Mouse (Mus musculus): ENCODE data around the gene Rcan3. TPM values are rescaled to one million over a fixed set of nuclear protein-coding genes. Genes with fewer than 3 reads are reported as not detected.
A peak's percentile ranks its signal among the peaks of the same experiment; 100 is the strongest.

Rcan3 gene
- polyA plus RNA-seq, 1 experiment from 2014 or later, result 17.5 TPM

DNA sequence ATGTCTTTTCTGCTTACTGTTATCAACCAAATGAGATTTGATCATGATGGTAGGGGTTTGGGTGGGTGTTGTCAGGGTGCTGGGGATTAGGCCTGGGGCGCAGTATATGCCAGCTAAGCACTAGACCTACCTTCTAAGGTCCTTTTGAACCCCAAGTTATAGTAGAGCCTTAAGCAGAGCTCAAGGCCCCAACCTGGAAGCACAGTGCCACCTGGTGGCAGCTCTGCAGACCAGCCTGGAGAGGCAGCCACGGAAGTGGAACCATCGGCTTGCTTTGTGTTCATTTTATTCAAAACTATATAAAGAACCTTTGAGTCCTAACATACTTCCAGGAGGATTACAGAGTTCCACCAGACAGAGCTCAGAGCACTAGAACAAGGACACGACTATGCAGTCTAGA lies 22.0 kb downstream of the Rcan3 start:
- Histone ChIP-seq H3K27me3 (0 out of 2 replicates have a peak, but pooled peaks cover 5% of the 10 kb centered on the region), H3K4me1 (no peaks in the 10 kb centered on the region), H3K36me3 (0 out of 2 replicates have a peak, but pooled peaks cover 12% of the 10 kb centered on the region), H3K4me2 (replicated peaks) (no peak overlapping the region), H3K9ac (replicated peaks) (no peak overlapping the region), H3K4me3 (no peak overlapping the region), H3K9me3 (no peaks in the 10 kb centered on the region), H3K27ac (replicated peaks) (no peak overlapping the region)
- ATAC-seq (ENCODE audit: low FRiP score, low read depth), result no peak
- WGBS, result 42% methylated on average over 4 of the region's 4 CpGs

DNA sequence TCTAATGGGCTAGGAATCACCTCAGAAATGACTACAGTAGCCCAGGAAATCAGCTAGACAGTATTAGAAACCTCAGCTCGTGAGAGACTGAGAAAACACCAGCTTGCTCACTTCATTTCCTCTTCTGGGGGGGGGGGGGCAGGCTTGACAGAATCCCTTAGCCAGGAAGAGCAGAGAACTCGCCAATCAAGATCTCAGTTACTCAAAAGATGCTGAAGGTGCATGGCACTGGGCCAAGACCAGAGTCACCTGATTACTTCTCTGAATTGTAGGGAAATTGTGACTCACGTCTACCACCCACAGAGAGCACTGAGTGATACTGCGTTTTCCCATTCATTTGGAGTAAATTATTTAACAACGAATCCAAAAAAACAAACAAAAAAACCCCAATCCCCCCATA lies 27.5 kb downstream of the Rcan3 start:
- WGBS, result 74% methylated on average over 5 of the region's 5 CpGs
- Histone ChIP-seq H3K4me1 (no peaks in the 10 kb centered on the region), H3K9ac (replicated peaks) (no peak overlapping the region), H3K27me3 (no peaks in the 10 kb centered on the region), H3K4me3 (no peak overlapping the region), H3K9me3 (no peaks in the 10 kb centered on the region), H3K4me2 (replicated peaks) (no peak overlapping the region), H3K27ac (replicated peaks) (no peak overlapping the region), H3K36me3 (no peaks in the 10 kb centered on the region)
- no peak for ATAC-seq (ENCODE audit: low FRiP score, low read depth)

DNA sequence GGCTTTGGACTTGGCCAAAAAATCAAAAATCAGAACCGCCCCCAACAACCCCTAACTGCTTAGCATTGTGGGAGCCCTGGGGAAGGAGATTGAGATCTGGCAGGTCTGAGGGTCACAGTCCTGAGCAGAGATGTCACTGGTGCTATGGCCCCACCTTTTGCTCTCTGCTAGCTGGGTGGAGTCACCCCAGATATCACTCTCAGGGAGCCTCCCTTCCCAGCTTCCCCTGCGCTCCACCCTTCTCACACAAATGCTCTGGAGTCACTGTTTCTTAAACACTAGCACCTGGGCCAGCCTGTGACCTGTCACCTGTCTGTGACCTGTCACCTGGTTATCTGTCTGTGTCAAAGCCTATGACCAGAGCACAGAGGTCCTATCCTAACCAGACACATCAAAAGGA lies 28.7 kb downstream of the Rcan3 start:
- Histone ChIP-seq H3K9ac (replicated peaks) (no peak overlapping the region), H3K4me3 (no peak overlapping the region), H3K36me3 (no peaks in the 10 kb centered on the region), H3K27me3 (peaks cover 8% of the 10 kb centered on the region; the same call in 1 of the 2 replicates), H3K4me2 (replicated peaks) (no peak overlapping the region), H3K4me1 (no peaks in the 10 kb centered on the region), H3K27ac (replicated peaks) (no peak overlapping the region), H3K9me3 (no peaks in the 10 kb centered on the region)
- no peak for ATAC-seq (ENCODE audit: low FRiP score, low read depth)
- 88% methylated on average over 2 of the region's 2 CpGs for WGBS

DNA sequence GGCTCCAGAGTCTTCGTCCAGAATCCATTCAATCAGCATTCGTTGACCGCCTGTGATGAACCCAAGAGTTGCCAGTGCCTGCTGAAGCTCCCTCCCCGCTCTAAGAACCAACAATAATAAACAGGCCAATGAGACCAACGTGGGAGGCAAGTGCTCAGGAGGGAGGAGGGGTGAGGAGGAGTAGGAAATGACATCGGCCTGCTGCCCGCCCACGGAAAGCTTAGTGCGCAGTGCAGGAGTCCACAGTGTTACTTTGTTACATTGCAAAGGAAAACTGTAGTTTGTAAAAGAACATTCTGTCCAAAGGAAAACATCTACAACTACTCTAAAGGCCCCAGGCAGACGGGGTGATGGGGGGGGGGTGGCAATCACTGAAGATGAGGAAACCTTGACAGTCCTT lies 29.6 kb downstream of the Rcan3 start:
- H3K27ac ChIP-seq (replicated peaks), result no peak overlapping the region
- H3K9me3 ChIP-seq, result no peaks in the 10 kb centered on the region
- no peak overlapping the region for H3K4me3 ChIP-seq
- H3K27me3 ChIP-seq, result peaks cover 15% of the 10 kb centered on the region
- 80% methylated on average over 10 of the region's 10 CpGs for WGBS
- no peak overlapping the region for H3K9ac ChIP-seq (replicated peaks)
- ATAC-seq (ENCODE audit: low FRiP score, low read depth), result no peak
- no peak overlapping the region for H3K4me2 ChIP-seq (replicated peaks)
- no peaks in the 10 kb centered on the region for H3K4me1 ChIP-seq
- no peaks in the 10 kb centered on the region for H3K36me3 ChIP-seq

DNA sequence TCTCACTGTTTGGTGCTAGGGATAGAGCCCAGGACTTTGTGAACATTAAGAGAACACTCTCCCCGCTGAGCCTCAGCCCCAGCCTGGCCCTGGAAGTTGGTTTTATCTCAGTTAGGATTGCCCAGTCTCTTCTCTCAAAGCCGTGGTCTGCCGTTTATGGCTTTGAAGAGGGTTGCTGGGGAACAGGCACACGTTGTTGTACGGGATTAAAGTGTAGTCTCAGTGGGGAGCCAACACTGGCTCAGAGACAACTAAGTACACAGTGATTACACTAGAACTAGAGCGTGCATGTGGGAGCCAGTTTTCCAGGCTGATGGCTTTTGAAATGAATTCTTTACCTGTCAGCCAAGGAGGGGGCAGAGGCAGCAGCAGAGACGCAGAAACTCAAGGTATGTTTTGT lies 31.8 kb downstream of the Rcan3 start:
- no peak overlapping the region for H3K4me3 ChIP-seq
- peaks cover 36% of the 10 kb centered on the region for H3K27me3 ChIP-seq
- H3K36me3 ChIP-seq, result no peaks in the 10 kb centered on the region
- no peak overlapping the region for H3K4me2 ChIP-seq (replicated peaks)
- H3K9ac ChIP-seq (replicated peaks), result no peak overlapping the region
- peaks cover 11% of the 10 kb centered on the region for H3K4me1 ChIP-seq
- H3K27ac ChIP-seq (replicated peaks), result no peak overlapping the region
- no peak for ATAC-seq (ENCODE audit: low FRiP score, low read depth)
- no peaks in the 10 kb centered on the region for H3K9me3 ChIP-seq
- WGBS, result 18% methylated on average over 7 of the region's 7 CpGs

DNA sequence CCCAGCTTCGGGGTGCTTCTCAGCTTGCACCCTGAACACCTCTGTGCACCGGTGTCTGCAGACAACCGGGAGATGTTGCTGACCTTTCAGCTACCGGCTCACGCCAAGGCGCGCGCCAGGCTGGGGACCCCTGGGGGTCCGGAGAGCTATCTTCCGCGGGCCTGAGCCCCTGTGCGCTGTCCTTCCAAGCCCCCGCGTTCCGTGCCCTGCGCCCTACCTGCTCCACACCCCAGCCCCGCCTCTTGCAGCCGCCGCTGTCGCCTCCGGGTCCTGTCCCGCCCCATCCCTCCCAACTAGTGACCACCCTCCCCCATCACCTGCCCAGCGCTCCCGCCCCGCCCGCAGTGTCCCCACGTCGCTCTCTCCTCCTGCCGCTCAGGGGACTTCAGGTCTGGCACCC lies 35.7 kb downstream of the Rcan3 start, which contains the start of gene Ncmap:
Ncmap (minus strand) TSS at position 237 of the 400 bp plus-strand sequence.
- 2% methylated on average over 27 of the region's 29 CpGs for WGBS
- Histone ChIP-seq H3K4me3 (peak within 1 kb of the TSS; percentile 39), H3K9me3 (no peaks in the 10 kb centered on the region), H3K27ac (replicated peaks) (no peak within 1 kb of the TSS), H3K27me3 (peaks cover 55% of the 10 kb centered on the region), H3K4me2 (replicated peaks) (peak within 1 kb of the TSS; percentile 61), H3K4me1 (peaks cover 11% of the 10 kb centered on the region), H3K9ac (replicated peaks) (peak within 1 kb of the TSS; percentile 50; the same call in 1 of the 2 replicates), H3K36me3 (no peaks in the 10 kb centered on the region)
- no peak for ATAC-seq (ENCODE audit: low FRiP score, low read depth)

DNA sequence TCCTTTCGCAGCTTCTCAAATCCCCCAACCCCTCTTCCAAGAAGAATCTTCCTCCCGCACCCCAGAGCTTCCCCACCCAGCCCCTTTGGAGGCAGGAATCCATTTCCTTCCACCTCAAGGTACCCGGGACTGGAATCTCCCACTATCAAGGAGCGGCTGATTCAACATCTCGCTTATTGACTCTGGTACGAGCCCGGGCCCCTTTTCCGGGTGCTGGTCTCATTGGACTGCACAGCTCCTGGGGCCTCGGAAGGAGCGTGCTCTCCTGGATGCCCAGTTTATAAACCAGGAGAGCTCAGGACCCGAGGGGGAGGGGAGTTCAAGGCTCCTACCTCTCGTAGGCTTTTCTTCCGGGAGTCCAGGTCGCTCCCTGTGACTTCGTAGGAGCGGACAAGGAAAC lies 36.1 kb downstream of the Rcan3 start:
- no peak for ATAC-seq (ENCODE audit: low FRiP score, low read depth)
- peak overlapping the region; percentile 39 for H3K4me3 ChIP-seq
- H3K27me3 ChIP-seq, result peaks cover 55% of the 10 kb centered on the region
- peak overlapping the region; percentile 61 for H3K4me2 ChIP-seq (replicated peaks)
- peak overlapping the region; percentile 50; the same call in 1 of the 2 replicates for H3K9ac ChIP-seq (replicated peaks)
- peaks cover 11% of the 10 kb centered on the region for H3K4me1 ChIP-seq
- H3K27ac ChIP-seq (replicated peaks), result no peak overlapping the region
- H3K9me3 ChIP-seq, result no peaks in the 10 kb centered on the region
- WGBS, result 3% methylated on average over 16 of the region's 16 CpGs
- no peaks in the 10 kb centered on the region for H3K36me3 ChIP-seq

DNA sequence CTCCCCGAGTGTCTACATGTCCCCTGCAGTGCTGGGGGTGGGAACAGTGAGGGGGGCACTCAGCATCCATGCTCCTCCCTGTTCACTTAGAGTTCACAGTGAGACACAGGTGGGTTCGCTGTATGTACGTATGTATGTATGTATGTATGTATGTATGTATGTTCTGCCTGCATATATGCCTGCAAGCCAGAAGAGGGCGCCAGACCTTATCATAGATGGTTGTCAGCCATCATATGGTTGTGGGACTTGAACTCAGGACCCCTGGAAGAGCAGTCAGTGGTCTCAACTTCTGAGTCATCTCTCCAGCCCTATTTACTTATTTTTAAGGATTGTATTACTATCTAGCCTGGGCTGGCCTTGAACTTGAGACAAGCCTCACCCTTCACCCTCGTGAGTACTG lies 37.4 kb downstream of the Rcan3 start:
- peaks cover 11% of the 10 kb centered on the region for H3K4me1 ChIP-seq
- no peak for ATAC-seq (ENCODE audit: low FRiP score, low read depth)
- peaks cover 55% of the 10 kb centered on the region for H3K27me3 ChIP-seq
- H3K4me2 ChIP-seq (replicated peaks), result no peak overlapping the region
- H3K27ac ChIP-seq (replicated peaks), result no peak overlapping the region
- no peaks in the 10 kb centered on the region for H3K9me3 ChIP-seq
- no peak overlapping the region for H3K4me3 ChIP-seq
- H3K36me3 ChIP-seq, result no peaks in the 10 kb centered on the region
- WGBS, result 84% methylated on average over 5 of the region's 5 CpGs
- H3K9ac ChIP-seq (replicated peaks), result no peak overlapping the region

DNA sequence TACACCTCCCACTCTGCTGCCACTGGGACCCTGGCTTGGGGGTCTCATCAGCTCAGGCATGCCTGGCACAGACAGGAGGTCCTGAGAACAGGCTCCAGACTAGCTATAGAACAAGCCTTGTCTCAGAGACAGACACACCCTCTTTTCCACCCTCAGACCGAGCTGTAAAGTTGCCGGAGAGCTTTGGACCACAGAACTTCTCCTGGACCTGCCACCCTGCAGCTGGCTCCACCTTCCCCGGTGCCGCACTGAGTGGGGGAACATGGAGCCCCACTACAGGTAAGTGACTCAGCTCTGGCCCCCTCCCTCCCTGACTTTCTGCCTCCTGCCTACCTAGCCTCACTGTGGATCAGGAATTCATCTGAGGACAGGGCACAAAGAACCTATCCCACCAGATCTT lies 38.3 kb downstream of the Rcan3 start:
- no peaks in the 10 kb centered on the region for H3K9me3 ChIP-seq
- H3K9ac ChIP-seq (replicated peaks), result no peak overlapping the region
- no peak for ATAC-seq (ENCODE audit: low FRiP score, low read depth)
- peaks cover 11% of the 10 kb centered on the region for H3K4me1 ChIP-seq
- WGBS, result 94% methylated on average over 4 of the region's 4 CpGs
- peaks cover 49% of the 10 kb centered on the region for H3K27me3 ChIP-seq
- no peak overlapping the region for H3K4me2 ChIP-seq (replicated peaks)
- H3K4me3 ChIP-seq, result no peak overlapping the region
- H3K27ac ChIP-seq (replicated peaks), result no peak overlapping the region
- H3K36me3 ChIP-seq, result no peaks in the 10 kb centered on the region

DNA sequence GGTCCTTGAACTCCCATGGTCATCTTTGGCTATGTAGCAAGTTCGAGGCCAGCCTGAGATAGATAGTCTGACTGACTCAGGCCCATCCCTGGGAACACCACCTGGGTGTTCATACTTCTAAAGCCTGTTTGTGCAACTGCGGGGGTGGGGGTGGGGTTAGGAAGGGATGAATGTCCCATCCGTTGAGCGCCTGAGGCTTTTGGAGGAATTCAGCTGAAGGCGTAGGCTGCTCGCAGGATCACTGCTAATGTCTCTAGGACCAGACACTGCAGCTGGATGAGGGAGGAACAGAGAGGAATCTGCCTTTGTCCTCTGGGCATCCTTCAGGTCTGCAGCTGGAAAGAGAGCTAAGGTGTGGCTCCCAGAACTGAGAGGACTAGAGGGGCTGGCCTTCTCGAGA lies 39.0 kb downstream of the Rcan3 start:
- no peak for ATAC-seq (ENCODE audit: low FRiP score, low read depth)
- Histone ChIP-seq H3K4me3 (no peak overlapping the region), H3K36me3 (no peaks in the 10 kb centered on the region), H3K27ac (replicated peaks) (no peak overlapping the region), H3K9me3 (no peaks in the 10 kb centered on the region), H3K4me2 (replicated peaks) (no peak overlapping the region), H3K9ac (replicated peaks) (no peak overlapping the region), H3K27me3 (peaks cover 46% of the 10 kb centered on the region), H3K4me1 (peaks cover 11% of the 10 kb centered on the region)
- 81% methylated on average over 7 of the region's 7 CpGs for WGBS

DNA sequence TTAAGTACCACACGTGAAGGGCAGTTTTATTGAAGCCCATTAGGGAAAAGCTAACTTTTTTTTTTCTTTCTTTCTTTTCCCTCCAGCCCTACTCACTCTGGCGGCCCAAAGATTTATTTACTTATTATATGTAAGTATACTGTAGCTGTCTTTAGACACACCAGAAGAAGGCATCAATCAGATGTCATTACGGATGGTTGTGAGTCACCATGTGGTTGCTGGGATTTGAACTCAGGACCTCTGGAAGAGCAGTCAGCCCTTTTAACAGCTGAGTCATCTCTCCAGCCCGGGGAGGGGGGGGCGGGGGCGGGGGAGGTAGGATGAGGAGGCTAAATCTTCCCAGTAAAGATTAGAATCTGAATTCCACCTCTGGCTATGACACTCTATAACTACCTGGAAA lies 40.3 kb downstream of the Rcan3 start:
- no peak overlapping the region for H3K4me3 ChIP-seq
- no peaks in the 10 kb centered on the region for H3K9me3 ChIP-seq
- no peak for ATAC-seq (ENCODE audit: low FRiP score, low read depth)
- peaks cover 10% of the 10 kb centered on the region for H3K4me1 ChIP-seq
- H3K27me3 ChIP-seq, result peaks cover 33% of the 10 kb centered on the region
- no peaks in the 10 kb centered on the region for H3K36me3 ChIP-seq
- 85% methylated on average over 6 of the region's 6 CpGs for WGBS
- no peak overlapping the region for H3K27ac ChIP-seq (replicated peaks)
- no peak overlapping the region for H3K9ac ChIP-seq (replicated peaks)
- no peak overlapping the region for H3K4me2 ChIP-seq (replicated peaks)

DNA sequence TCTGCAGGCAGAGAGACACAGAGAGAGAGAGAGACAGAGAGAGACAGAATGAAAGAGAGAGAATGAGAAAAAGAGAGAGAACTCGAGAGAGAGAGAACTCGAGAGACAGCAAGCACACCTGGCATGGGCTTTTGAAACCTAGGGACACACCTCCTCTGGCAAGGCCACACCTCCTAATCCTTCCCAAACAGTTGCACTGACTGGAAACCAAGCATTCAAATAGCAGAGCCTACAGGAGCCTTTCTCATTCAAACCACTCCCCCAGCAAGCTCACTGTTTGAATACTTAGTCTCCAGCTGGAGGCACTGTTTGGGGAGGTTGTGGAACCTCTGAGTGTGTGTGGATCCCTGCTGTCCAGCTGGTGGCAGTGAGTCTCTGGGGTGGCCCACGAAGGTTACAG lies 40.9 kb downstream of the Rcan3 start:
- Histone ChIP-seq H3K27me3 (peaks cover 27% of the 10 kb centered on the region), H3K9me3 (no peaks in the 10 kb centered on the region), H3K4me2 (replicated peaks) (no peak overlapping the region), H3K27ac (replicated peaks) (no peak overlapping the region), H3K9ac (replicated peaks) (no peak overlapping the region), H3K4me3 (no peak overlapping the region), H3K4me1 (peaks cover 4% of the 10 kb centered on the region), H3K36me3 (no peaks in the 10 kb centered on the region)
- ATAC-seq (ENCODE audit: low FRiP score, low read depth), result no peak
- WGBS, result 82% methylated on average over 3 of the region's 3 CpGs

DNA sequence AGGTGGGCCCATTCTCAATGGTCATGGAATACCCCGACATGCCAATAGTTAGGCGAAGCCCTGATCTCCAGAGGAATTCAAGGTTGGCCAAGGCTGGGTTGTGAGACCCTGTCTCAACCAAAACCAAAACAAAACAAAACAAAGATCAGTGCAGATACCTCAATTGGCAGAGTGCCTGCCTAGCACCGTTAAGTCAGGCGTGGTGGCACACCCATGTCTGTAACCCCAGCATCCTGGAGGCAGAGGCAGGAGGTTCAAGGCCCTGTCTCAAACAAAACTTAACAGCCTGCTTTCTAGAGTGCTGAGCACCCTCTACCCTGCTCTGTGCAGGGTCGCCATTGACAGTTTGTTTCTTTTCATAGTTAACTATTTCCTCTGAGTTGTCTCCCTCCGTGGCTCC lies 42.6 kb downstream of the Rcan3 start:
- ATAC-seq (ENCODE audit: low FRiP score, low read depth), result no peak
- WGBS, result 72% methylated on average over 6 of the region's 6 CpGs
- no peaks in the 10 kb centered on the region for H3K36me3 ChIP-seq
- peaks cover 9% of the 10 kb centered on the region for H3K27me3 ChIP-seq
- no peak overlapping the region for H3K27ac ChIP-seq (replicated peaks)
- H3K4me2 ChIP-seq (replicated peaks), result no peak overlapping the region
- no peaks in the 10 kb centered on the region for H3K9me3 ChIP-seq
- H3K9ac ChIP-seq (replicated peaks), result no peak overlapping the region
- H3K4me3 ChIP-seq, result no peak overlapping the region
- H3K4me1 ChIP-seq, result no peaks in the 10 kb centered on the region
